Mouse (Mus musculus) yolk sac, embryonic 10.5 days (tissue): ENCODE measurements at regions not wholly inside any gene's neighbourhood (a gene's known extent, or its start where the extent isn't known, plus 50 kb on each side); places are given as distances from the start of the nearest gene placed in this dataset.
"Not testable (repeated sequence)": the region's sequence is repeated elsewhere in the genome, so short reads cannot be mapped to it uniquely, and the experiment has no call there.

Experiments used
- DNase-seq: peaks from one replicate; pipeline ENCODE4 v3.0.0-alpha.2; 2017; ENCODE audit warnings: low spot score

DNA sequence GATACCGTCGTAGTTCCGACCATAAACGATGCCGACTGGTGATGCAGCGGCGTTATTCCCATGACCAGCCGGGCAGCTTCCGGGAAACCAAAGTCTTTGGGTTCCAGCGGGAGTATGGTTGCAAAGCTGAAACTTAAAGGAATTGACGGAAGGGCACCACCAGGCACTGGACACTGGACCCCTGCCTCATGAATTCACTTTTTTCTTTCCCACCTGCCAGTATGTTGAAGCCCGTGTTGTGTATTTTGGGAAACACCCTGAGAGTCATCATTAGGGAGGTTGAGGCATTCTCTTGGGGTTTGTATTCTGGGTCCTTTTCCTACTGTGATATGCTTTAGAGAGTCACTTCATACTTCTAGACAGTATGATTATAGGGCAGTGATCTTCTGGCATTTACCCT is 197.9 kb downstream of the Samd9l start:
- DNase-seq, result peak; percentile 92

DNA sequence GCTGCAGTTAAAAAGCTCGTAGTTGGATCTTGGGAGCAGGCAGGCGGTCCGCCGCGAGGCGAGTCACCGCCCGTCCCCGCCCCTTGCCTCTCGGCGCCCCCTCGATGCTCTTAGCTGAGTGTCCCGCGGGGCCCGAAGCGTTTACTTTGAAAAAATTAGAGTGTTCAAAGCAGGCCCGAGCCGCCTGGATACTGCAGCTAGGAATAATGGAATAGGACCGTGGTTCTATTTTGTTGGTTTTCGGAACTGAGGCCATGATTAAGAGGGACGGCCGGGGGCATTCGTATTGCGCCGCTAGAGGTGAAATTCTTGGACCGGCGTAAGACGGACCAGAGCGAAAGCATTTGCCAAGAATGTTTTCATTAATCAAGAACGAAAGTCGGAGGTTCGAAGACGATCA is 198.3 kb downstream of the Samd9l start:
- no peak for DNase-seq

- DNase-seq, result peak; percentile 85
These were observed 198.8 kb downstream of the Samd9l start for GRCm38 (mm10) chr6:3200586-3200985.

DNA sequence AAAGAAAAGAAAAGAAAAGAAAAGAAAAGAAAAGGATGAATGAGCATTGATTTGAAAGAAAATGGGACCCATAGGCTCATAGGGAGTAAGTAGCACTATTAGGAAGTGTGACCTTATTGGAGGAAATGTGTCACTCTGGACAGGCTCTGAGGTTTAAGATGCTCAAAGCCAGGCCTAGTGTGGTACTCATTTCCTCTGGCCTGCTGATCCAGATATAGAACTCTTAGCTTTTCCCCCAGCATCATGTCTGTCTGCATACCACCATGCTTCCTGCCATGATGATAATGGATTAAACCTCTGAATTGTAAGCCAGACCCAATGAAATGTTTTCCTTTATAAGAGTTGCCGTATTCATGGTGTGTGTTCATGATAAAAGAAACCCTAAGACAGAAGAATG is 206.9 kb downstream of the Samd9l start:
- DNase-seq, result not testable (repeated sequence)

DNA sequence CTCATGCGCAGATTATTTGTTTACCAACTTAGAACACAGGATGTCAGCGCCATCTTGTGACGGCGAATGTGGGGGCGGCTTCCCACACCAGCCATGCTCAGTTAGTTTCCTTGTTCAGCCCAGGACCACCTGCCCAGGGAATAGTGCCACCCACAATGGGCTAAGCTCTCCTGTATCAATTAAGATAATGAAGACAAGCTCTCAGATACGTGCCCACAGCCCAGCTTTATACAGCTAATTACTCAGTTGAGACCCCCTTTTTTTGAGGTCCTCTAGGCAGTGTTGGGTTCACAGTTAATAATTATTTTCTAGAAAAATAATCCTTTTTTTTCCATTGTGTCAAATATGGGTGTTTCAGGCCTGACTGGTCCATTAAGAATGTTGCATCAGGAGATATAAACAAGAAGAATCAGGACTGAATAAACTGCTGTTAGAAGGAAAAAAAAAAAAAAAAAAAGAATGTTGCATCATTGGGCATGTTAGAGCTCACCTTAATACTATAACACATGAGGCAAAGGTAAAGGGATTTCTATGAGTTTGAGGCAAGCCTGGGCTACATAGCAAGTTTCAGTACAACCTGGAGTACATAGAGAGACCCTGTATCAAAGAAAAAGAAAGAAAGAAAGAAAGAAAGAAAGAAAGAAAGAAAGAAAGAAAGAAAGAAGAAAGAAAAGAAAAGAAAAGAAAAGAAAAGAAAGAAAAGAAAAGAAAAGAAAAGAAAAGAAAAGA is 207.5 kb downstream of the Samd9l start:
- not testable (repeated sequence) for DNase-seq

GRCm38 (mm10) chr6:3183819-3184199 is 215.6 kb downstream of the Samd9l start:
- DNase-seq, result peak; percentile 73

- peak; percentile 89 for DNase-seq
These were observed 216.2 kb downstream of the Samd9l start for GRCm38 (mm10) chr6:3182889-3183818.

- not testable (repeated sequence) for DNase-seq
These were observed 216.9 kb downstream of the Samd9l start for GRCm38 (mm10) chr6:3182424-3182841.

DNA sequence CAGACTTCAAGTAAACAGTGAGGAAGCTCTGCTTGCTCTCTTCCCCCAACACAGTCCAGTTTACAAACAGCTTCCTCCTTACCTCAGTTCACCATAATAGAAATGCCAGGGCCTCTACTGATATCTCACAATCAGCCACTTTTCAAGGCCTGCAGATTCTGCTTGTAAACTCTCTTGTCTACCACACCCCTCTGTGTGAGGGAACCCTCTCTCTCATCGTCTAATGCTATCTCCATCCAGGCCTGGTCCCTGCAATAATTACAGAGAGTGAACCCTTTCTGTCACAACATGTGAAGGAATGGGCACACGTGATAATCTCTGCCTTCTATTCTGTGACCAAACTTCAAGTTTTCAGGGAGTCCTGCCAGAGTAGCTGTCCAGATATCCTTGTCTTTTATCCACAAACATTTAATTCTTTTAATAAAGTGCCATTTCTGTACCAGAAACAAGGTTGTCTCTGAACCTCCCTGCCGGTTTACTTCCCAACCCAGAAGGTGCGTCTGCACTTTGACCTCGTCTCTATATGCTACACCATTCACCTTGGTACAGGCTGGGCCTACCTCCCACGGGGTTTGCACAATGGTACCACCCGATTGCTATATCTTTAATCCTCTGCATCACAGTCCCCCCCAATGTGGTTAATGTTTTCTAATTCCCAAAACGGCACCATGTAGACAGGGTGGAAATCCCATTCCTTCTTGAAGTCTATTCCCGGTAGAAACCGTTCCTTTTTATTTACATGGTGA is 219.6 kb downstream of the Samd9l start:
- DNase-seq, result not testable (repeated sequence)

- DNase-seq, result not testable (repeated sequence)
These were observed 229.9 kb downstream of the Samd9l start for GRCm38 (mm10) chr6:3169479-3169878.

- not testable (repeated sequence) for DNase-seq
These were observed 233.2 kb downstream of the Samd9l start for GRCm38 (mm10) chr6:3166149-3166548.

- not testable (repeated sequence) for DNase-seq
These were observed 247.5 kb downstream of the Samd9l start for GRCm38 (mm10) chr6:3151901-3152300.

DNA sequence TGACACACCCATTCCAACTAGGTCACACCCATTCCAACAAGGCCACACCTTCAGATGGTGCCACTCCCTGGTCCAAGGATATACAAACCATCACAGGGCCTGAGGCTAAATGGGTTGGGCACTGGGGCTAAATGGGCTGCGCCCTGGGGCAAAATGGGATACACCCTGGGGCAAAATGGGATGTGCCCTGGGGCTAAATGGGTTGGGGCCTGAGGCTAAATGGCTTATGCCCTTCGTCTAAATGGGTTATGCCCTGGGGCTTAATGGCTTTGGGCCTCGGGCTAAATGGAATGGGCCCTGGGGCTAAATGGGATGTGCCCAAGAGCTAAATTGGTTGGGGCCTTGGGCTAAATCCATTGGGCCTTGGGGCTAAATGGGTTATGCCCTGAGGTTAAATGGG is 261.5 kb downstream of the Samd9l start:
- not testable (repeated sequence) for DNase-seq

DNA sequence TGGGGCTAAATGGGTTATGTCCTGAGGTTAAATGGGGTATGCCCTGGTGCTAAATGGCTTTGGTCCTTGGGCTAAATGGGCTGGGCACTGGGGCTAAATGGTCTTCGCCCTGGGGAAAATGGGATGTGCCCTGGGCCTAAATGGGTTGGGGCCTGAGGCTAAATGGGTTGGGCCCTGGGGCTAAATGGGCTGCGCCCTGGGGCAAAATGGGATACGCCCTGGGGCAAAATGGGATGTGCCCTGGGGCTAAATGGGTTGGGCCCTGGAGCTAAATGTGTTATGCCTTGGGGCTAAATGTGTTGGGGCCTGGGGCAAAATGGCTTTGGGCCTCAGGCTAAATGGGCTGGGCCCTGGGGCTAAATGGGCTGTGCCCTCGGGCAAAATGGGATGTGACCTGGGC is 265.6 kb downstream of the Samd9l start:
- not testable (repeated sequence) for DNase-seq

- DNase-seq, result not testable (repeated sequence)
These were observed 283.1 kb downstream of the Samd9l start for GRCm38 (mm10) chr6:3116296-3116695.
